Mouse (Mus musculus) CH12.LX (cell line): ENCODE data around the gene Gm45521. TPM values are rescaled to one million over a fixed set of nuclear protein-coding genes. Genes with fewer than 3 reads are reported as not detected.

Experiments used
- DNase-seq: peaks from one replicate; pipeline ENCODE4 v3.0.0-alpha.2; 2013; ENCODE audit errors: extremely low read depth
- H3K27ac ChIP-seq: 2 replicates; pipeline ENCODE4 v1.5.1; 2012; ENCODE audit warnings: low read depth, mild to moderate bottlenecking, control low read depth, moderate library complexity; ENCODE audit not compliant: insufficient read depth
- H3K27me3 ChIP-seq: replicated peaks from 2 replicates; pipeline ENCODE3; 2012; ENCODE audit warnings: inconsistent platforms
- H3K36me3 ChIP-seq, 2 experiments: replicated peaks in 1 of 2; 2 replicates each; pipeline versions ENCODE3 to v1.6.1; 2012; ENCODE audit warnings: inconsistent platforms in 1 of 2, low read length in 1 of 2, mild to moderate bottlenecking in 1 of 2, mixed read lengths in 1 of 2, moderate library complexity in 1 of 2; ENCODE audit not compliant: control insufficient read depth in 1 of 2, insufficient read depth in 1 of 2
- H3K4me1 ChIP-seq, 2 experiments: 2 replicates each; pipeline ENCODE4 v1.6.1; 2012; ENCODE audit warnings: inconsistent platforms in 1 of 2, moderate library complexity in 1 of 2; ENCODE audit not compliant: insufficient read depth in 2 of 2, control insufficient read depth in 1 of 2
- H3K4me2 ChIP-seq: 2 replicates; pipeline ENCODE4 v1.6.1; 2012; ENCODE audit warnings: low read depth, mild to moderate bottlenecking, control low read depth; ENCODE audit not compliant: poor library complexity, insufficient read depth, severe bottlenecking
- H3K4me3 ChIP-seq, 3 experiments: fragments of 150-350 bp in 1 of 3; sonication (generic) in 1 of 3; replicated peaks in 1 of 3; 2 replicates each; pipeline versions ENCODE3 to v1.5.1; 2011 to 2012; ENCODE audit warnings: low read depth in 2 of 3, low read length in 2 of 3, mild to moderate bottlenecking in 2 of 3, moderate library complexity in 2 of 3, control low read depth in 1 of 3, improper control_type of control experiment in 1 of 3, inconsistent platforms in 1 of 3, mixed read lengths in 1 of 3; ENCODE audit not compliant: poor library complexity in 1 of 3
- H3K79me2 ChIP-seq: replicated peaks from 2 replicates; pipeline ENCODE4 v1.6.1; 2012; ENCODE audit warnings: mild to moderate bottlenecking, moderate library complexity; ENCODE audit not compliant: control insufficient read depth, poor library complexity, insufficient read depth, severe bottlenecking; ENCODE audit errors: extremely low read depth
- H3K9ac ChIP-seq: 2 replicates; pipeline ENCODE4 v1.6.1; 2012; ENCODE audit warnings: low read depth, mild to moderate bottlenecking, control low read depth, moderate library complexity; ENCODE audit not compliant: insufficient read depth
- H3K9me3 ChIP-seq: replicated peaks from 2 replicates; pipeline ENCODE3; 2012; ENCODE audit warnings: low read length, inconsistent platforms, mixed read lengths
- E2F4 ChIP-seq: IDR thresholded peaks from 2 replicates; pipeline ENCODE4 v1.6.1; 2011; ENCODE audit warnings: low read depth, low read length, improper control_type of control experiment; ENCODE audit not compliant: insufficient replicate concordance
- HCFC1 ChIP-seq: IDR thresholded peaks from 2 replicates; pipeline ENCODE4 v1.6.1; 2012; ENCODE audit warnings: low read depth, mild to moderate bottlenecking, inconsistent platforms, low read length, improper control_type of control experiment
- KAT2A ChIP-seq: IDR thresholded peaks from 2 replicates; pipeline ENCODE4 v1.6.1; 2012; ENCODE audit warnings: low read length, improper control_type of control experiment, inconsistent platforms; ENCODE audit not compliant: insufficient replicate concordance
- MAX ChIP-seq: IDR thresholded peaks from 2 replicates; pipeline ENCODE4 v1.6.1; 2011; ENCODE audit warnings: low read length, improper control_type of control experiment
- MAZ ChIP-seq: IDR thresholded peaks from 2 replicates; pipeline ENCODE4 v1.6.1; 2012; ENCODE audit warnings: low read depth, mild to moderate bottlenecking, inconsistent platforms, low read length, improper control_type of control experiment, moderate library complexity
- MEF2A ChIP-seq: IDR thresholded peaks from 2 replicates; pipeline ENCODE4 v1.6.1; 2014; ENCODE audit warnings: low read depth, mild to moderate bottlenecking, inconsistent platforms, low read length, improper control_type of control experiment, borderline replicate concordance
- NRF1 ChIP-seq: IDR thresholded peaks from 2 replicates; pipeline ENCODE4 v1.6.1; 2014; ENCODE audit warnings: low read depth, mild to moderate bottlenecking, inconsistent platforms, low read length, improper control_type of control experiment, moderate library complexity
- PAX5 ChIP-seq: IDR thresholded peaks from 2 replicates; pipeline ENCODE4 v1.6.1; 2012; ENCODE audit warnings: low read length, inconsistent platforms, mixed read lengths
- POLR2AphosphoS2 ChIP-seq: IDR thresholded peaks from 2 replicates; pipeline ENCODE4 v1.6.1; 2011; ENCODE audit warnings: low read depth, low read length, improper control_type of control experiment
- SMC3 ChIP-seq: IDR thresholded peaks from 2 replicates; pipeline ENCODE4 v1.6.1; 2011; ENCODE audit warnings: low read depth, low read length, improper control_type of control experiment
- TCF12 ChIP-seq: IDR thresholded peaks from 2 replicates; pipeline ENCODE4 v1.6.1; 2014; ENCODE audit warnings: low read depth, mild to moderate bottlenecking, inconsistent platforms, low read length, improper control_type of control experiment
- USF1 ChIP-seq: IDR thresholded peaks from 2 replicates; pipeline ENCODE4 v1.6.1; 2014; ENCODE audit warnings: low read depth, mild to moderate bottlenecking, inconsistent platforms, low read length, improper control_type of control experiment
- dilution Hi-C: fragments of 300-500 bp; cut with MboI; formaldehyde crosslinking; loops from 2 replicates; pipeline ENCODE4 v1.14.3; 2020; ENCODE audit warnings: low sequenced_read_pairs; ENCODE audit not compliant: extremely low pct_unique_long_range_greater_than_20kb, extremely low pct_ligation_motif_present
- in situ Hi-C: fragments of 300-500 bp; cut with MboI; formaldehyde crosslinking; loops from 3 replicates; pipeline ENCODE4 v1.14.3; 2019; ENCODE audit warnings: low sequenced_read_pairs, low pct_ligation_motif_present, low pct_unique_long_range_greater_than_20kb, mixed read lengths
- polyA plus RNA-seq: library from polyadenylated mRNA; unstranded; fragments of >175 nt; gene quantifications from 2 replicates; pipeline ENCODE4 v1.2.1, GENCODE M21; 2012; ENCODE audit warnings: low read depth; ENCODE audit not compliant: insufficient read length
- total RNA-seq, 2 experiments: library from RNA; depleted of rRNA; stranded (reverse); fragments of 300-350 nt in 1 of 2; fragments of >200 nt in 1 of 2; gene quantifications; 2 replicates each; pipeline ENCODE4 v1.2.3; 2012 to 2014

The Gm45521 gene
- total and polyA plus RNA-seq, 3 experiments = not detected

DNA sequence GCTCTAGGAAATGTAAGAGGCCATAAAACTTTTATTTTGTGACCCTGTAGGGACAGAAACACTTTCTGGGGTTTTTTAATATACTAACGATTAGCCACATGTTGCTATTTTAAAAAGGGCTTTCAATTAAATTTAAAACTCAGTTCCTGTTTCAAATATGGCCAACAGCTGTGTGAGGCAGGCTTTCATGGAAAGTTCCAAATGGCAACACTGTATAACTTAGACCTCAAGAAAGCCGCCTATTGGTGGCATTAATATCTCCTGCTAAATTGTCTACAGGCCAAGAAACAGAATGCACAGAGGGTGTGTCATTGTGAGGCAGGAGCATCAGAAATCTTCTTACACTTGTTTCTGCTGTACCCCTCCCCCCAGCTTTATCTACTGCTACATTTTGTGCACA lies 50.4 kb downstream of the Gm45521 start (continued):
- TF ChIP-seq SMC3 = 0 out of 2 replicates have a peak, but pooled peaks have one; percentile 16
- no peak for TF ChIP-seq USF1
- 0 out of 2 replicates have a peak, but pooled peaks have one; percentile 38 for TF ChIP-seq E2F4
- TF ChIP-seq TCF12 = peak; percentile 38; the same call in 1 of the 2 replicates
- no peak for TF ChIP-seq POLR2AphosphoS2

DNA sequence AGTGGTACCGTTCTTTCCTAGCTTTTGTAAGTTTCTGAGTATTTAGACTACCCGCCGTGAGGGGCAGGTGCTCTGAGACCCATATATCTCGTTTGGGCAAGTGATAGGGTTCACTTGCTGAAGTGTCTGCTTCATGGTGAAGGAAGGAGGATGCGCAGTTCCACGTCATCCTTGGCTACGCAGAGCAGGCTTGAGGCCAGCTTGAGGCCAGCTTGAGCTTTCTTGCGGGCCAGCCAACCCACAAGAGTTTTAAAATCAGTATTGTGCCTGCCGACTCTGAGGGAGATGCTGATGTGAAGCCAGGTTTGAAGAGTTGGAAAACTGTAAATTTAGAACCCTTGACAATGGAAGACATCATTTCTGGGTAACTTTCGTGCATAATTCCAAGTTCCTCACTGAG lies 50.8 kb downstream of the Gm45521 start:
- Histone ChIP-seq H3K4me2 (peak overlapping the region; percentile 61; the same call in 1 of the 2 replicates), H3K9me3 (no peaks in the 10 kb centered on the region), H3K4me1 (peaks cover 33 to 78% of the 10 kb centered on the region in 2 experiments), H3K27me3 (no peaks in the 10 kb centered on the region), H3K79me2 (peaks cover 11% of the 10 kb centered on the region), H3K27ac (peak overlapping the region; percentile 45)
- dilution Hi-C loops = no loop called here
- TF ChIP-seq MEF2A (no peak), MAZ (0 out of 2 replicates have a peak, but pooled peaks have one; percentile 20), MAX (0 out of 2 replicates have a peak, but pooled peaks have one; percentile 4), NRF1 (peak; percentile 65), HCFC1 (no peak), KAT2A (0 out of 2 replicates have a peak, but pooled peaks have one; percentile 1), USF1 (no peak), PAX5 (no peak)
- TF ChIP-seq, all 38 proteins: peak for 4
- in situ Hi-C loops = no loop called here
- DNase-seq = no peak
- H3K4me3 ChIP-seq = no peak overlapping the region
- H3K9ac ChIP-seq = no peak overlapping the region
- H3K36me3 ChIP-seq = peaks cover 0 to 18% of the 10 kb centered on the region in 2 experiments

Other genes starting within 250 kb of the Gm45521 start
- gene Gm26661, start 165.7 kb upstream of the Gm45521 start, total RNA-seq (2012; rRNA removed) = not detected in 2 replicates
- gene Gm26661, start 165.7 kb upstream of the Gm45521 start, total RNA-seq (2014; rRNA removed) = not detected in 2 replicates
- gene Gm26661, start 165.7 kb upstream of the Gm45521 start, polyA plus RNA-seq = not detected in 2 replicates
- gene Flnb, start 139.3 kb upstream of the Gm45521 start, total RNA-seq (2012; rRNA removed) = 51.4 and 74.0 TPM in 2 replicates
- gene Flnb, start 139.3 kb upstream of the Gm45521 start, total RNA-seq (2014; rRNA removed) = 28.9 and 29.5 TPM in 2 replicates
- gene Flnb, start 139.3 kb upstream of the Gm45521 start, polyA plus RNA-seq = 52.4 and 61.6 TPM in 2 replicates
- gene Dnase1l3, start 37.3 kb downstream of the Gm45521 start, total RNA-seq (2012; rRNA removed) = 1.5 and 2.5 TPM in 2 replicates
- gene Dnase1l3, start 37.3 kb downstream of the Gm45521 start, total RNA-seq (2014; rRNA removed) = 2.5 and 2.9 TPM in 2 replicates
- 30.4 and 36.0 TPM in 2 replicates for gene Dnase1l3, start 37.3 kb downstream of the Gm45521 start, polyA plus RNA-seq
- gene Abhd6, start 45.6 kb downstream of the Gm45521 start, total RNA-seq (2012; rRNA removed) = 36.0 and 38.1 TPM in 2 replicates
- 31.9 and 39.2 TPM in 2 replicates for gene Abhd6, start 45.6 kb downstream of the Gm45521 start, total RNA-seq (2014; rRNA removed)
- gene Abhd6, start 45.6 kb downstream of the Gm45521 start, polyA plus RNA-seq = 45.2 and 55.9 TPM in 2 replicates
- gene Rpp14, start 123.1 kb downstream of the Gm45521 start, total RNA-seq (2012; rRNA removed) = 32.4 and 46.9 TPM in 2 replicates
- gene Rpp14, start 123.1 kb downstream of the Gm45521 start, total RNA-seq (2014; rRNA removed) = 132 and 140 TPM in 2 replicates
- gene Rpp14, start 123.1 kb downstream of the Gm45521 start, polyA plus RNA-seq = 101 and 121 TPM in 2 replicates
- 11.7 and 13.1 TPM in 2 replicates for gene Pxk, start 140.9 kb downstream of the Gm45521 start, total RNA-seq (2012; rRNA removed)
- gene Pxk, start 140.9 kb downstream of the Gm45521 start, total RNA-seq (2014; rRNA removed) = 28.9 and 29.4 TPM in 2 replicates
- gene Pxk, start 140.9 kb downstream of the Gm45521 start, polyA plus RNA-seq = 47.2 and 55.7 TPM in 2 replicates
- gene Pdhb, start 215.7 kb downstream of the Gm45521 start, total RNA-seq (2012; rRNA removed) = 100 and 108 TPM in 2 replicates
- 205 and 223 TPM in 2 replicates for gene Pdhb, start 215.7 kb downstream of the Gm45521 start, total RNA-seq (2014; rRNA removed)
- gene Pdhb, start 215.7 kb downstream of the Gm45521 start, polyA plus RNA-seq = 122 and 132 TPM in 2 replicates